Mouse (Mus musculus): Measurements from ENCODE around the gene Zdhhc12.

- TF ChIP-seq GATA1 (IDR thresholded peaks at IDR 0.05; ENCODE audit: borderline replicate concordance, low read length) (no peak), FLI1 (IDR thresholded peaks at IDR 0.05; ENCODE audit: low read length) (no peak)
Measured at GRCm38 (mm10) chr2:30076959-30077358, 16.5 kb downstream of the Zdhhc12 start.

All from megakaryocyte, embryonic 14.5 days (primary cell).